In genomic region chr1:86363671-86364070, GRCm38 (mm10) we compare ENCODE assay signal across 12 mouse cellular contexts. TPM values are rescaled to one million over a fixed set of nuclear protein-coding genes. Genes with fewer than 3 reads are reported as not detected.
A peak's percentile ranks its signal among the peaks of the same experiment; 100 is the strongest.
DNase-seq lines count a peak whose midpoint lies in the region; TF ChIP-seq lines count a peak whose summit lies in the region.
"Had no signal": no experiment of that assay in that cellular context is flagged by ENCODE, and none has a peak within 500 bp of the region (broad histone marks: within the 10 kb centered on the region; RNA-seq: fewer than 3 reads in every experiment).

No protein-coding gene starts in this region.

- no peak overlapping the region for H3K4me3 ChIP-seq in left cerebral cortex, adult 2 months
- H3K4me3 ChIP-seq: limb, embryonic 12.5 days; neural tube, embryonic 12.5 days; stomach, embryonic 15.5 days had no signal

- no peak overlapping the region for H3K27ac ChIP-seq in left cerebral cortex, adult 2 months
- H3K27ac ChIP-seq: limb, embryonic 12.5 days; neural tube, embryonic 12.5 days; stomach, embryonic 15.5 days had no signal

- no peak for DNase-seq in left cerebral cortex, adult 2 months (ENCODE audit: extremely low spot score in 1 of 2, low spot score in 2 of 2)
- DNase-seq in left cerebral cortex, adult 11 months (ENCODE audit: low spot score) = no peak
- peak; percentile 73 for DNase-seq in ES-CJ7 (ENCODE audit: low read depth, low spot score)
- peak; percentile 58 for DNase-seq in ZHBTc4 (ENCODE audit: low read depth, low spot score)
- peak; percentile 32 for DNase-seq in lung, postnatal 10 days
- DNase-seq in c-Kit-positive CD71-positive TER-119-positive erythroid progenitor cells, embryonic 14.5 days (ENCODE audit: low spot score) = no peak
- DNase-seq in urinary bladder, postnatal 36 days (ENCODE audit: low spot score in 2 of 2) = no peak
- DNase-seq in frontal cortex, postnatal 14 days (ENCODE audit: low spot score in 2 of 2) = no peak
- DNase-seq: heart, postnatal 4 days had no signal

- intact Hi-C loops in left cerebral cortex, adult 2 months (cut with DNase I) = no loop called here

- peak; percentile 51 for TF ChIP-seq CTCF in left cerebral cortex, adult 2 months (IDR thresholded peaks at IDR 0.05)

RNA-seq across cellular contexts. Expression of gene Ncl, which starts 4.5 kb away (rescaled TPM):
- 100 to 1,000 TPM; 131 to 133 TPM for total RNA-seq in left cerebral cortex, adult 2 months (2021)

Comparison
In these comparisons a context has a peak if more than half of its experiments do, and no peak if none do; other contexts are left out.
1. DNase-seq: peak in ES-CJ7 (single experiment), ZHBTc4 (single experiment) and lung, postnatal 10 days (single experiment); none in left cerebral cortex, adult 2 months (0 of 2), left cerebral cortex, adult 11 months (single experiment), c-Kit-positive CD71-positive TER-119-positive erythroid progenitor cells, embryonic 14.5 days (single experiment), urinary bladder, postnatal 36 days (0 of 2) and frontal cortex, postnatal 14 days (0 of 2).